Mouse (Mus musculus): ENCODE results near the gene Mfsd13b. TPM values are rescaled to one million over a fixed set of nuclear protein-coding genes. Genes with fewer than 3 reads are reported as not detected.
A peak's percentile ranks its signal among the peaks of the same experiment; 100 is the strongest.
"Not testable (repeated sequence)": the region's sequence is repeated elsewhere in the genome, so short reads cannot be mapped to it uniquely, and the experiment has no call there.

The Mfsd13b gene
- total RNA-seq (2021), result not detected
- long read RNA-seq, experiment 1, partial matches to known transcripts, result 0 of 2 reads
- long read RNA-seq, experiment 1, other reads (novel, unspliced or antisense), result 2 of 2 reads
- long read RNA-seq, experiment 2, partial matches to known transcripts, result 0 of 1 reads
- long read RNA-seq, experiment 2, other reads (novel, unspliced or antisense), result 1 of 1 reads

DNA sequence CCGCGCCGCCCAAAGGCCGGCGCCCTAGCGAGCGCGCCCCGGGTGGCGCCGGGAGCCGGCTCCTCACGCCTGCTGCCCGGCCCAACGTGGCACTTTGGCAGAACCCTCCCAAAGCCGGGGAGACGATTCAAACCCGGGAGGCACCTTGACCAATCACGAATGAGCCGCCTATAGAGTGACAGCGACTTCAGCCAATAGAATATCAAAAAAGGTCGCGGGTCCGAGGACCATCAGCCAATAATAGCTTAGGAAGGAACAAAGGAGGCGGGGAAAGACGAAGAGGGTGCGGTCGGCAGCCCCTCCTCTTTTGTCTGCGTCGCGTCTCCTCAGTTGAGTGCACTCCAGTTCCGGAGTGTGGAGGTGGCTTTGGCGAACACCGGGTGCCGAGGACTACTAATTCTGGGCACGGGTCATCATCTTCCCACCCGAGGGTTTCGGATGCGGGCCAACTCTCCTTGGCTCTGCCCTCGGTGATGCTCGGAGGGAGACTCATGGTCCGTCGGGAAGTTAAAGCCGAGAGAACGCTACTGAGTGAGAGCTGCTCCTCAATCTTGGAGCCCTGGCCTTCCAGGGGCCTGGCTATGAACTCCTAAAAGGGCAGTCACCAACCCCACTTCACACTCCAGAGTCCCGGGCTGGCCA is at the start of gene Mfsd13b, which contains the start of gene Cdr2:
Gene Mfsd13b, plus strand, starts transcription at position 310 of the 642 bp plus-strand sequence.
Gene Cdr2, minus strand, starts transcription at position 113 of the 642 bp plus-strand sequence.
- DNase-seq, result peak; percentile 99 to 100

- no peak for DNase-seq
These were observed 49.2 kb upstream of the Mfsd13b start for GRCm38 (mm10) chr7:120933110-120933509.

- DNase-seq, result no peak
These were observed 48.6 kb upstream of the Mfsd13b start for GRCm38 (mm10) chr7:120933680-120934195.

- DNase-seq, result peak; percentile 70 to 78
These were observed 47.6 kb upstream of the Mfsd13b start for GRCm38 (mm10) chr7:120934716-120935115.

DNA sequence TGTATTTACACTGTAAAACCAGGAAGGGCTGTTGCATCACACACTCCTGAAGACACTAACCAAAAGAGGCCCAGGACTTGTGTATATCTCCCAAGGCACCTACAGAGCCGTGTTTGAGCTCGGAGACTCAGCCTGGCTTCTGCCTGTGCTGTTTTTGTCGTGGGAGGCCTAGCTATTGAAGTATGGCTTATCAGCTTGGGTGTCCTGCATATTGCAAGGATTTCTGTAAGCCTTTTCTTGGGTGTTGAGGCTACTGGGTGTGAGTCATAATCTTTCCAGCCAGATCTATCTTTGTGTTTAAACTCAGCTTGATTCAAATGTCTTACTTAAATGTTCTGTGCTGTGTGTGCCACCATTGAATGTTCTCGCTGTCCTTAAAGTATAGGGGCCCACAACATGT is 45.8 kb upstream of the Mfsd13b start:
- no peak for DNase-seq

GRCm38 (mm10) chr7:120938206-120938605 is 44.1 kb upstream of the Mfsd13b start:
- DNase-seq, result no peak

DNA sequence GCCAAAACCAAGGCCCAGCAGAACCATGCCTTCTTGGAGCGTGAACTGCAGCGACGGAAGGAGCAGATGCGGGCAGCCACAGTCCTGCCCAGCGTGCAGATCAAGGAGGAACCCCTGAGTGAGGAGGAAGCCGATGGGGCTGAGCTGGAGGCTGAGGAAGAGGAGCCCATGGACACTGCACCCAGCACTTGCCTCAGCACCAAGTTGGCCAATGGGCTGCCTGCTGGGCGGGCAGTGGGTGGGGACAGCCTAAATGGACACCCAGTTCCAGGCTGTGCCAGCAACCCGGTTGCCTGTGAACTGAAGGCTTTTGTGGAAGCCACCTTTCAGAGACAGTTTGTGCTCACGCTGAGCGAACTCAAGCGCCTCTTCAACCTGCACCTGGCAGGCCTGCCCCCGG is 42.0 kb upstream of the Mfsd13b start:
- DNase-seq, result peak in 1 of 2 experiments; percentile 23

DNA sequence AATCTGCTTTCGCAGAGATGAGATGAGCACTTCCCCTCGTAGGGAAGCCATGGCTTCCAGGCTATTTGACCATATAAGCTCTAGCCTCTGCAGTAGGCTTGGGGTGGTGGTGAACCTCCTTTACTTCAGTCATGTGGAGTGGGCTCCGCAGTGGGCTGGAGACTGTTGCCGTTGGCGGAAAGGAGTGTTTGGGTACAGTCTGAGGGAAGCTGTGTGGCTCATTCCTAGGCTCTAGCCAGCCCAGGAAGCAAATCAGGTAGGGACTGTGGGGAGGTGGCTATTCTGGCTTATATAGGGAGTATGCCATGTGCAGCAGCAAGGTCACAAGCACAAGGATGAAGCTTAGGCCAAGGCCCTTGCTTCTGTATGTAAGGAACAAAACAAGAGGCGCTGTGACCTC is 41.1 kb upstream of the Mfsd13b start:
- no peak for DNase-seq

DNA sequence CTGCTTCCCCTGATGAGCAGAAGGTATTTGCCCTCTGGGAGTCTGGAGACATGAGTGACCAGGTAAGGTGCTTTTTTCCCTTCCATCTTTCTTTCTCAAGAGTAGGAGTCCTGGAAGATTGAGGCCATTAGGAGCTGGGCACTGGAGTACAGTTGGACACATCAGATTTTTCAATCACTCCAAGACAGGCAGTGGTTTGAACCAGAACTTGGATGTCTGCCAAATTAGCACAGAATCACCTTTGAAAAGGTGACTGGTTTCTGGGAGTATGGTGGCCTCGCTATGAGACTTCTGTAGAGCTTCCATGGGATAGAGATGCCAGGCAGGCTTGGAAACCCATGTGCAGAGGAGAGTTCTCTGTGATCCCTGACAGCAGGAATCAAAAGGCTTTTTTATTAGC is 39.8 kb upstream of the Mfsd13b start:
- no peak for DNase-seq

DNA sequence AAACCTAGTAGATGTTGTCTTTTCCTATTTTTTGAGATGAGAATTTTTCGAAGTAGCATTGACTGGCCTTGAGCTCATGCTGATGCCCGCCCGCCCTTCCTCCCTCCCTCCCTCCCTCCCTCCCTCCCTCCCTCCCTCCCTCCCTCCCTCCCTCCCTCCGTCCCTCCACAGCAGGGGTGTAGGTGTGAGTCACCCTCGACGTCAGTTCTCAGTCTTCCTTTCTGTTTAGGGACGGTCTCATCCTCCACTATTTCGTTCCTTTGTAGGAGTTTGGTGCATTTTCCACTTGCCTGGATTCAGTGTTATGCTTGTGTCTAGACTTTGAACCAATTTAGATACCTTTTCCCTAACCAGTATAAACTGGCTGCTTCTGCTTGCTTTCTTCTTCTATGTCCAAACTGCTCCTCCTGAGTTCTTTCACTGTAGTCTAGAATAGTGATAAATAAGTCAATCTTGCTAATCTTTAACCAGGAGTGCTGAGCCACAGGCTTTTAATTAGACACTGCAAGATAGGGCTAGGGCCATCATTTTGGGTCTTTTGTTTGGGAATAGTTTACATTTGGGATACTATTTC is 38.3 kb upstream of the Mfsd13b start:
- DNase-seq, result no peak

DNA sequence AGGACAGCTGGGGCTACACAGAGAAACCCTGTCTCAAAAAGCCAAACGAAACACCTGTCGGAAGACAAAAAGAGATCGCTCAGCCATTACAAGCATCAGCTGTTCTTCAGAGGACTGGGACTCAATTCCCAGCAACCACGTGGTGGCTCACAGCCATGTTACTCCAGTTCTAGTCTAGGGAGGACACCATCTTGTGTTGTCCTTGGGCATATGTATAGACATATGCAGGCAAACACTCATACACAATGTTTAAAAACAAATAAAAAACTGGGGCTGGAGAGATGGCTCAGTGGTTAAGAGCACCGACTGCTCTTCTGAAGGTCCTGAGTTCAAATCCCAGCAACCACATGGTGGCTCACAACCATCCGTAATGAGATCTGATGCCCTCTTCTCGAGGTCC is 28.7 kb upstream of the Mfsd13b start:
- not testable (repeated sequence) for DNase-seq

GRCm38 (mm10) chr7:120960116-120960515 is 22.2 kb upstream of the Mfsd13b start:
- no peak for DNase-seq

GRCm38 (mm10) chr7:120960601-120961000 is 21.7 kb upstream of the Mfsd13b start:
- DNase-seq, result no peak

- no peak for DNase-seq
These were observed 20.4 kb upstream of the Mfsd13b start for GRCm38 (mm10) chr7:120961893-120962292.

- no peak for DNase-seq
These were observed 19.2 kb upstream of the Mfsd13b start for GRCm38 (mm10) chr7:120963126-120963525.

- no peak for DNase-seq
These were observed 13.1 kb upstream of the Mfsd13b start for GRCm38 (mm10) chr7:120969221-120969620.

- DNase-seq, result no peak
These were observed 12.2 kb upstream of the Mfsd13b start for GRCm38 (mm10) chr7:120970112-120970511.

DNA sequence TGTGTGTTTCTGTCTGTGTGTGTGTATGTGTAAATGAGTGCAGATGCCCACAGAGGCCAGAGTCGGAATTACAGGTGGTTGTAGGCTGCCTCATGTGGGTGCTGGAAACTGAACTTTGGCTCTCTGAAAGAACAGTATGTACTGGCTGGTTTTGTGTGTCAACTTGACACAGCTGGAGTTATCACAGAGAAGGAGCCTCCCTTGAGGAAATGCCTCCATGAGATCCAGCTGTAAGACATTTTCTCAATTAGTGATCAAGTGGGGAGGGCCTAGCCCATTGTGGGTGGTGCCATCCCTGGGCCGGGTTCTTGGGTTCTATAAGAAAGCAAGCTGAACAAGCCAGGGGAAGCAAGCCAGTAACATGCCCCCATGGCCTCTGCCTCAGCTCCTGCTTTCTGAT is 9.8 kb upstream of the Mfsd13b start:
- peak; percentile 18 to 23 for DNase-seq

- no peak for DNase-seq
These were observed 8.3 kb upstream of the Mfsd13b start for GRCm38 (mm10) chr7:120974001-120974400.

- DNase-seq, result peak; percentile 67 to 69
These were observed 5.2 kb upstream of the Mfsd13b start for GRCm38 (mm10) chr7:120977063-120977462.

DNA sequence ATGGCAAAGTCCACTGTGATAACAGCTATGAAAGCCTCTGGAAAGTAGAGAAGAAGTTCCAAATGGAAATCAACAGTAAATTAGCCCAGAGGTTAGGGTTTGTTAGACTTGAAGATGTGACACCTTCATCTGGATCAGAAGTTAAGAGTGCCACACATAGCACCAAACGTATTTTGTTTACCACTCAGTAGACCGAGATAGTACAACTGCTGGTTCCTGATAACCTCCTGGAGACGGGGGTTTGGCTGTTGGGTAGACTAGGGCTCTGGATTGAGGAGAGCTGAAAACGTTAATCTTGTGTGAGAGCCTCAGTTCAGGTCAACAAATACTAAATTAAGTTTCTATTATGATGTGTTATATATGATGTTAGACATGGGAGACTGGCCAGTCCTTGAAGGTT is 2.3 kb upstream of the Mfsd13b start:
- DNase-seq, result no peak

DNA sequence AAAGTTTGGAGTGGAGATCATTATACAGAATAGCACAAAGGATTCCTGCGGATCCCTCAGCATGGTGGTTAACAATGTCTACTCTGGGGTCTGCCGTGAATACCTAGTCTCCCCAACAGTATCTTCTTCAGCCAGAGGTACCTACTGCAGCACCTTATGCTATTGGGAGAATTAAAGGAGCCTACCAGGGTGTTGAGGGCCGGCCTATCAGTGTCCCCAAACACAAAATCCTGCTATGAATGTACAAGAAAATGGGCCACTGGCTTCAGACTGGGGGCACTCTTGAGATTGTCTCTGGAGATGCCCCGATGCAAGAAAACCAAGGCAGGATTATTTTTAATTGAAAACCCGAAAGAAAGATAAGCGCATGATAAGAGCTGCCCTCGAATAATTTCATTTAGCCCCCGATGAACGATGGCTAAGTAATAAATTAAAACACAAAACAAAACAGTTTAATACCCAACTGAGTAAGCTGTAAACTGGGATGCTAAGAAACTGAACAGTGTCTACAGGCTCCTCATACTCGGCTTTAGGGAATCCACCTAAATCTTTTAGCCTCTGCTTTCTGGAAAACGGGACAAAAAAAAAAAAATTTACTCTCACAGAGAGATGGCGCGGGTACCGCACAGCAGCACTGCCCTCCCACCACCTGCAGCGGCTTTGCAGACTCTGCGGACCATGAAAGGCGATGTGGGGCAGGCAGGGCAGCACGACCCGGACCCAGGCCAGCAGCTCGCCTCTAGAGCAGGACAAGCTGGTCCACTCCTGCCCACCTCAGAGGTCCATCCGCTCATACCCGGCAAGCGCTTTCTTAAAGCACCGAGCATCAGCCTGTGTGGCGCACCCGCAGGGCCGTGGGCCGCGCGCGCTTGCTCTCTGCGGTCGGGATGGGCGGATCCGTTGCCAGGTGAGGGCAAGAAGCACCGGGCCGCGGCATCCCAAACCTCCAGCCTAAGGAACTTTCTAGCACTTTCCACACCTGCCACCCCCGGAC is 1.1 kb upstream of the Mfsd13b start:
- peak; percentile 41 to 57 for DNase-seq
